Mouse (Mus musculus): Measurements from ENCODE around the gene Snw1.

- TF ChIP-seq CTCF (IDR thresholded peaks at IDR 0.05; ENCODE audit: low read depth, low read length) = no peak
- peak; percentile 62; the same call in 1 of the 2 replicates for TF ChIP-seq POLR2A (IDR thresholded peaks at IDR 0.05; ENCODE audit: extremely low read depth, insufficient read depth, low read length)
These were observed at the start of gene Snw1 for GRCm38 (mm10) chr12:87471964-87472786.

All from liver, adult 2 months (tissue).